Mouse (Mus musculus): Measurements from ENCODE around the gene Ak1. TPM values are rescaled to one million over a fixed set of nuclear protein-coding genes. Genes with fewer than 3 reads are reported as not detected.

Ak1 gene
- total and polyA plus RNA-seq, 2 experiments from 2014 or later = 114 to 119 TPM

DNA sequence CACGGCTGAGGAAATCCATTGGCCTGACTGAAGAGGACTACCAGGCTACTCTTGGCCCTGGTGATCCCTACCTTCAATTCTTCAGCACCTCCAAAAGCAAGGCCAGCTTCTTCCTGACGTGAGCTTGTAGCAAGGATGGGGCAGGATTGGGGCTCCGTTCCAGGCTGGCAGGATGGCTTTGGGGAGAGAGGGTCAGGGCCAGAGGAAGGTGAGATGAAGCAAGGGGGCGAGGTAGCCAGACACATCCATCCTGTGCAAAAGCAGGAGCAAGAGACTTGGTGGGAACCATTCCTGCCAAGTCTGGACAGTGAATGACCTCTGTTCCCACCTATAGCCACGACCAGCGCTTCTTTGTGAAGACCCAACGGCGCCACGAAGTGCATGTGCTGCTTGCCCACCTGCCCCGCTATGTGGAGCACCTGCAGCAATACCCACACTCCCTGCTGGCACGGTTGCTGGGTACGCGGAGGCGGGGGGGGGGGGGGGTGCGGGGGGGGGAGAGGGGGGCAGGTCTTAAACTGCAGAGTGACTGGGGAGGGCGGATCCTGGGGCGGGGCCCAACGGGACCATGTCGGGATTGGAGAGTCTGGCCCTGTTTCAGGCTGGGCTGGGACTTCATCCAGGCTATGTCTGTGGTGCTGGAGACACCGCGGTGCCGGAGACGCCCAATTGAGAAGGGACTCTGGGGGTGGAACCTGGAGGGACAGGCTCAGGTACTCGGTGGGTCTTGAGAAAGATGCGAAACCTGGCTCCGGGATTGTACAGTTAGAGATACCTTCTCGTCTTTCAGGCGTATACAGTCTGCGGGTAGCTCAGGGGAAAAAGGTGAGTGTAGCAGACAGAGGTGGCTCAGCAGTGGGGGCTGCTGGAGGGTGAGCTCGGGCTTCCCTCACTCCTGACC lies 43.2 kb upstream of the Ak1 start:
- H3K27ac ChIP-seq (ENCODE audit: low read depth, low read length) = no peak overlapping the region
- no peaks in the 10 kb centered on the region for H3K9me3 ChIP-seq (ENCODE audit: low read length)
- TF ChIP-seq CTCF (IDR thresholded peaks at IDR 0.05; ENCODE audit: low read depth) = no peak

GRCm38 (mm10) chr2:32581450-32582095 lies 40.0 kb upstream of the Ak1 start:
- Histone ChIP-seq H3K27ac (ENCODE audit: low read depth, low read length) (no peak overlapping the region), H3K4me3 (ENCODE audit: low read depth, low read length) (peak overlapping the region; percentile 30), H3K4me1 (ENCODE audit: insufficient read depth) (0 out of 2 replicates have a peak, but pooled peaks cover 3% of the 10 kb centered on the region), H3K9ac (no peak overlapping the region), H3K36me3 (ENCODE audit: insufficient read depth) (no peaks in the 10 kb centered on the region), H3K27me3 (ENCODE audit: insufficient read depth, low read length) (peaks cover 3% of the 10 kb centered on the region; the same call in 1 of the 2 replicates), H3K9me3 (ENCODE audit: low read length) (no peaks in the 10 kb centered on the region), H3K4me2 (ENCODE audit: low read depth) (peak overlapping the region; percentile 41)
- ATAC-seq (peak; percentile 81), DNase-seq (peak; percentile 89)
- WGBS = 34% methylated on average over 19 of the region's 19 CpGs
- peak; percentile 34 for TF ChIP-seq CTCF (IDR thresholded peaks at IDR 0.05; ENCODE audit: low read depth)

More for the DNA sequence above, 43.2 kb upstream of the Ak1 start:
- 0 out of 2 replicates have a peak, but pooled peaks cover 3% of the 10 kb centered on the region for H3K4me1 ChIP-seq (ENCODE audit: insufficient read depth)
- no peak overlapping the region for H3K9ac ChIP-seq
- peaks cover 2% of the 10 kb centered on the region; the same call in 1 of the 2 replicates for H3K36me3 ChIP-seq (ENCODE audit: insufficient read depth)
- DNase-seq = no peak
- H3K27me3 ChIP-seq (ENCODE audit: insufficient read depth, low read length) = peaks cover 3% of the 10 kb centered on the region; the same call in 1 of the 2 replicates
- H3K4me2 ChIP-seq (ENCODE audit: low read depth) = no peak overlapping the region
- no peak overlapping the region for H3K4me3 ChIP-seq (ENCODE audit: low read depth, low read length)
- 43% methylated on average over 25 of the region's 30 CpGs for WGBS
- ATAC-seq = no peak

- Histone ChIP-seq H3K4me3 (ENCODE audit: low read depth, low read length) (peak overlapping the region; percentile 33), H3K9ac (peak overlapping the region; percentile 40; the same call in 1 of the 2 replicates), H3K4me1 (ENCODE audit: insufficient read depth) (peaks cover 7% of the 10 kb centered on the region), H3K4me2 (ENCODE audit: low read depth) (peak overlapping the region; percentile 61), H3K27ac (ENCODE audit: low read depth, low read length) (no peak overlapping the region; the same call in 1 of the 2 replicates), H3K27me3 (ENCODE audit: insufficient read depth, low read length) (peaks cover 3% of the 10 kb centered on the region; the same call in 1 of the 2 replicates), H3K9me3 (ENCODE audit: low read length) (no peaks in the 10 kb centered on the region), H3K36me3 (ENCODE audit: insufficient read depth) (no peaks in the 10 kb centered on the region)
- 12% methylated on average over 37 of the region's 37 CpGs for WGBS
- TF ChIP-seq CTCF (IDR thresholded peaks at IDR 0.05; ENCODE audit: low read depth) = peak; percentile 98
- DNase-seq (peak; percentile 90), ATAC-seq (peak; percentile 77)
These were observed 38.4 kb upstream of the Ak1 start for GRCm38 (mm10) chr2:32582830-32583799.

DNA sequence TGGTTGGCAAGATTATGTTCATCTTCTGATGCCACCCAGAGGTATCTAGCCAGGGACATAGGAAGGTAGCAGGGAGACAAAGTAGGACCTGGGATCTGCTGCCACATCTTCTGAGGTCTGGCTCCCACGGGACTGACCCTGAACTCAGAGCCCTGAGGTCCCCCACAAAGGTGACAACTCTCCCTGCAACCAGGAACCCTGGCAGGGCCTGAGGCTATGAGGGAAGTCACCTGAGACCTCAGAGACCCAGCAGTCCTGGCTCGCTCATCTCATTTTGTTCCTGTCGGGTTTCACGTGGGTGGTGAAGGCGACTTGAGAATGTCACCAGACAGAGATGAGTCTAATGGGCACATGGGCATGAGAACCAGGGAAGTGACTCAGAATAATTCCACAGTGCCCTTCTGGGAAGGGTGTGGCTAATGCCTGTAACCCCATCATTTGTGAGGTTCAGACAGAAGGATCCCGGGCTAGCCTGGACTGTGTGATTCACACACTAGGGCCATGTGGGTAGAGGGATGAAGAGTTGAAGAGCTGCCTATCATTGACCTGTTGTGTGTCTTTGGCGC lies 36.3 kb upstream of the Ak1 start:
- Histone ChIP-seq H3K4me1 (ENCODE audit: insufficient read depth) (peaks cover 12% of the 10 kb centered on the region), H3K27me3 (ENCODE audit: insufficient read depth, low read length) (no peaks in the 10 kb centered on the region), H3K27ac (ENCODE audit: low read depth, low read length) (no peak overlapping the region), H3K9me3 (ENCODE audit: low read length) (no peaks in the 10 kb centered on the region), H3K9ac (no peak overlapping the region), H3K4me2 (ENCODE audit: low read depth) (no peak overlapping the region), H3K36me3 (ENCODE audit: insufficient read depth) (no peaks in the 10 kb centered on the region), H3K4me3 (ENCODE audit: low read depth, low read length) (no peak overlapping the region)
- no peak for TF ChIP-seq CTCF (IDR thresholded peaks at IDR 0.05; ENCODE audit: low read depth)
- DNase-seq (no peak), ATAC-seq (no peak)
- 87% methylated on average over 7 of the region's 7 CpGs for WGBS

GRCm38 (mm10) chr2:32586871-32587351 lies 34.6 kb upstream of the Ak1 start, which contains the start of gene St6galnac4:
Gene St6galnac4, plus strand, starts transcription at chr2:32587095.
- peak within 1 kb of the TSS; percentile 65 for H3K4me2 ChIP-seq (ENCODE audit: low read depth)
- TF ChIP-seq CTCF (IDR thresholded peaks at IDR 0.05; ENCODE audit: low read depth) = peak; percentile 64

More at GRCm38 (mm10) chr2:32586871-32587351, 34.6 kb upstream of the Ak1 start, which contains the start of gene St6galnac4:
- under 1% methylated on average over 38 of the region's 38 CpGs for WGBS
- Histone ChIP-seq H3K4me1 (ENCODE audit: insufficient read depth) (peaks cover 12% of the 10 kb centered on the region), H3K9me3 (ENCODE audit: low read length) (no peaks in the 10 kb centered on the region), H3K27me3 (ENCODE audit: insufficient read depth, low read length) (no peaks in the 10 kb centered on the region), H3K9ac (peak within 1 kb of the TSS; percentile 72), H3K27ac (ENCODE audit: low read depth, low read length) (peak within 1 kb of the TSS; percentile 57; the same call in 1 of the 2 replicates), H3K36me3 (ENCODE audit: insufficient read depth) (no peaks in the 10 kb centered on the region), H3K4me3 (ENCODE audit: low read depth, low read length) (peak within 1 kb of the TSS; percentile 62)
- peak; percentile 89 for ATAC-seq
- DNase-seq = peak; percentile 93
